7 mouse cellular contexts compared by ENCODE assay signal in genomic region chr7:138955787-138956186, GRCm38 (mm10).
"Had no signal": no experiment of that assay in that cellular context is flagged by ENCODE, and none has a peak within 500 bp of the region (broad histone marks: within the 10 kb centered on the region; RNA-seq: fewer than 3 reads in every experiment).

No protein-coding gene starts in this region.

- DNase-seq: kidney, adult 18-20 months; kidney, postnatal 10 days; lung, embryonic 14.5 days; lung, postnatal 10 days; right cerebral cortex, postnatal 25 days; thymus, adult 18-20 months; thymus, postnatal 14 days had no signal
